Mouse (Mus musculus) heart, postnatal 0 days (tissue): ENCODE measurements around the gene Spock1. TPM values are rescaled to one million over a fixed set of nuclear protein-coding genes. Genes with fewer than 3 reads are reported as not detected.

ENCODE experiments used
- ATAC-seq: fragments of 200-750 bp; cut with Nextera tagmentation; 2 replicates; pipeline ENCODE4 v1.8.0; 2017; ENCODE audit warnings: low read depth, moderate number of reproducible peaks, moderate library complexity; ENCODE audit not compliant: insufficient read depth
- DNase-seq: peaks from one replicate; pipeline ENCODE4 v3.0.0-alpha.2; 2016; ENCODE audit warnings: low spot score
- H3K27ac ChIP-seq: fragments of 300-500 bp; sonication (generic); 2 replicates; pipeline ENCODE4 v1.5.1; 2014; ENCODE audit warnings: low read depth, mild to moderate bottlenecking
- H3K27me3 ChIP-seq: fragments of 300-500 bp; sonication (generic); 2 replicates; pipeline ENCODE4 v1.6.1; 2014; ENCODE audit warnings: low read length, mixed read lengths; ENCODE audit not compliant: control insufficient read depth, insufficient read depth
- H3K36me3 ChIP-seq: fragments of 300-500 bp; sonication (generic); replicated peaks from 2 replicates; pipeline ENCODE4 v1.6.1; 2014; ENCODE audit warnings: low read length, mixed read lengths; ENCODE audit not compliant: control insufficient read depth, insufficient read depth
- H3K4me1 ChIP-seq: fragments of 300-500 bp; sonication (generic); 2 replicates; pipeline ENCODE4 v1.6.1; 2014; ENCODE audit warnings: antibody characterized with exemption; ENCODE audit not compliant: control insufficient read depth, insufficient read depth
- H3K4me2 ChIP-seq: fragments of 300-500 bp; sonication (generic); 2 replicates; pipeline ENCODE4 v1.6.1; 2014; ENCODE audit warnings: low read depth, mild to moderate bottlenecking, low read length, moderate library complexity
- H3K4me3 ChIP-seq: fragments of 300-500 bp; sonication (generic); 2 replicates; pipeline ENCODE4 v1.5.1; 2014; ENCODE audit warnings: low read depth, low read length
- H3K9ac ChIP-seq: fragments of 300-500 bp; sonication (generic); replicated peaks from 2 replicates; pipeline ENCODE4 v1.6.1; 2014; ENCODE audit warnings: low read depth, low read length, mixed read lengths
- H3K9me3 ChIP-seq: fragments of 300-500 bp; sonication (generic); replicated peaks from 2 replicates; pipeline ENCODE4 v1.6.1; 2016; ENCODE audit warnings: low read length; ENCODE audit not compliant: control insufficient read depth
- CTCF ChIP-seq: IDR thresholded peaks from 2 replicates; pipeline ENCODE4 v1.5.1; 2016; ENCODE audit warnings: antibody characterized with exemption, control low read depth, low read depth
- EP300 ChIP-seq: IDR thresholded peaks from 2 replicates; pipeline ENCODE4 v1.6.1; 2016; ENCODE audit warnings: antibody characterized with exemption, low read depth
- WGBS: fragments of 180-500 bp; shearing (Covaris S2); extraction: QIAGEN DNeasy Blood & Tissue Kit; methylation state at CpG from one replicate; pipeline ENCODE4 v1.1.7; 2014; 5-methylcytosine and 5-hydroxymethylcytosine counted together
- polyA plus RNA-seq: library from polyadenylated mRNA; unstranded; fragments of >200 nt; fragmentation: Nextera tagmentation; extraction: Ambion mirVana; gene quantifications from 2 replicates; pipeline ENCODE4 v1.2.1, GENCODE M21; 2015
- total RNA-seq: library from RNA; depleted of rRNA; stranded (reverse); fragments of >200 nt; gene quantifications from 2 replicates; pipeline ENCODE4 v1.2.3, GENCODE M21; 2014; ENCODE audit warnings: low replicate concordance

Spock1 gene
- total and polyA plus RNA-seq, 2 experiments from 2014 or later, result 0.20 to 0.23 TPM

- DNase-seq, result no peak
- Histone ChIP-seq H3K4me1 (no peaks in the 10 kb centered on the region), H3K9ac (no peak overlapping the region), H3K4me2 (no peak overlapping the region), H3K9me3 (no peaks in the 10 kb centered on the region), H3K27ac (no peak overlapping the region), H3K27me3 (no peaks in the 10 kb centered on the region), H3K36me3 (no peaks in the 10 kb centered on the region), H3K4me3 (no peak overlapping the region)
- TF ChIP-seq CTCF (no peak), EP300 (no peak)
- WGBS, result 59% methylated on average over 4 of the region's 4 CpGs
- ATAC-seq, result no peak
Observed at GRCm38 (mm10) chr13:57937463-57938229, 29.5 kb upstream of the Spock1 start.

GRCm38 (mm10) chr13:57931998-57932397 is 23.9 kb upstream of the Spock1 start:
- TF ChIP-seq CTCF (no peak), EP300 (no peak)
- 85% methylated on average over 9 of the region's 9 CpGs for WGBS
- DNase-seq (no peak), ATAC-seq (no peak)
- Histone ChIP-seq H3K27ac (no peak overlapping the region), H3K4me2 (no peak overlapping the region), H3K36me3 (no peaks in the 10 kb centered on the region), H3K4me3 (no peak overlapping the region), H3K4me1 (no peaks in the 10 kb centered on the region), H3K9ac (no peak overlapping the region), H3K27me3 (no peaks in the 10 kb centered on the region), H3K9me3 (no peaks in the 10 kb centered on the region)

GRCm38 (mm10) chr13:57931376-57931775 is 23.2 kb upstream of the Spock1 start:
- no peak for DNase-seq
- H3K9me3 ChIP-seq, result no peaks in the 10 kb centered on the region
- no peak for ATAC-seq
- 68% methylated on average over 3 of the region's 3 CpGs for WGBS
- no peak for TF ChIP-seq CTCF
- TF ChIP-seq EP300, result no peak
- H3K4me3 ChIP-seq, result no peak overlapping the region
- H3K27me3 ChIP-seq, result no peaks in the 10 kb centered on the region
- no peak overlapping the region for H3K4me2 ChIP-seq
- no peaks in the 10 kb centered on the region for H3K4me1 ChIP-seq
- no peak overlapping the region for H3K9ac ChIP-seq
- no peaks in the 10 kb centered on the region for H3K36me3 ChIP-seq
- no peak overlapping the region for H3K27ac ChIP-seq

DNA sequence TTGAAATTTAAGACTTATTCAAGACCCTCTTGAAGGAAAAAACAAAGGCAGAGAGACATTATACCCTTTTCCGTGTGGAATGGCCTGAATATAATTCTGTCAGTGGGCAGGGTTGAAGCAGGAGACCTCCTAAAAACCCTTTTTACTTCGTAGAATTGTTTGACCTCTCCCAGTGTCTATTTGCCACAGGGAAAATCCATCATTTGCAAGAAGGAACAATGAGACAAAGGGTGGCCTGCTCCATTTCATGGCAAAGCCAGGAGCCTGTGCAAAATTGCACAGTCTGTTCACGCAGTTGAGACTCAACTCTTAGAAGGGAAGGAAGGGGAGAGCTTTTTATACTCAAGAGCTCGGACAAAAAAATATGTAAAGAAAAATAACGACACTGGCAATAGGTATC is 22.6 kb upstream of the Spock1 start:
- Histone ChIP-seq H3K36me3 (no peaks in the 10 kb centered on the region), H3K9ac (no peak overlapping the region), H3K9me3 (no peaks in the 10 kb centered on the region), H3K27ac (no peak overlapping the region), H3K27me3 (no peaks in the 10 kb centered on the region), H3K4me1 (no peaks in the 10 kb centered on the region), H3K4me2 (no peak overlapping the region), H3K4me3 (no peak overlapping the region)
- no peak for DNase-seq
- WGBS, result 74% methylated on average over 5 of the region's 5 CpGs
- no peak for ATAC-seq
- TF ChIP-seq CTCF (no peak), EP300 (no peak)

- WGBS, result 58% methylated on average over 2 of the region's 2 CpGs
- no peak overlapping the region for H3K9ac ChIP-seq
- H3K27me3 ChIP-seq, result no peaks in the 10 kb centered on the region
- no peak for DNase-seq
- H3K4me2 ChIP-seq, result no peak overlapping the region
- no peak overlapping the region for H3K4me3 ChIP-seq
- no peaks in the 10 kb centered on the region for H3K4me1 ChIP-seq
- no peaks in the 10 kb centered on the region for H3K36me3 ChIP-seq
- H3K27ac ChIP-seq, result no peak overlapping the region
- TF ChIP-seq CTCF, result no peak
- TF ChIP-seq EP300, result no peak
- no peak for ATAC-seq
- no peaks in the 10 kb centered on the region for H3K9me3 ChIP-seq
Observed at GRCm38 (mm10) chr13:57930283-57930682, 22.2 kb upstream of the Spock1 start.

GRCm38 (mm10) chr13:57919947-57920346 is 11.8 kb upstream of the Spock1 start:
- TF ChIP-seq CTCF (no peak), EP300 (no peak)
- DNase-seq, result no peak
- H3K27me3 ChIP-seq, result no peaks in the 10 kb centered on the region
- no peak overlapping the region for H3K4me3 ChIP-seq
- WGBS, result 72% methylated on average over 4 of the region's 4 CpGs
- no peak overlapping the region for H3K27ac ChIP-seq
- ATAC-seq, result no peak
- H3K9me3 ChIP-seq, result 0 out of 2 replicates have a peak, but pooled peaks cover 4% of the 10 kb centered on the region
- H3K9ac ChIP-seq, result no peak overlapping the region
- no peak overlapping the region for H3K4me2 ChIP-seq
- peaks cover 13% of the 10 kb centered on the region for H3K4me1 ChIP-seq
- H3K36me3 ChIP-seq, result no peaks in the 10 kb centered on the region
